Mouse (Mus musculus) G1E (cell line): Measurements from ENCODE around the gene Slc29a1. TPM values are rescaled to one million over a fixed set of nuclear protein-coding genes. Genes with fewer than 3 reads are reported as not detected.
A peak's percentile ranks its signal among the peaks of the same experiment; 100 is the strongest.
"Not testable (repeated sequence)": the region's sequence is repeated elsewhere in the genome, so short reads cannot be mapped to it uniquely, and the experiment has no call there.

Source experiments
- ATAC-seq: 2 replicates; pipeline ENCODE4 v1.8.0; 2016; ENCODE audit warnings: mild to moderate bottlenecking; ENCODE audit not compliant: insufficient number of reproducible peaks, poor library complexity, low FRiP score, severe bottlenecking; ENCODE audit errors: extremely low read depth
- DNase-seq: peaks from one replicate; pipeline ENCODE4 v3.0.0; 2012; ENCODE audit warnings: low spot score
- H3K27me3 ChIP-seq: 2 replicates; pipeline ENCODE4 v1.6.1; 2012; ENCODE audit warnings: mild to moderate bottlenecking, low read length, inconsistent platforms; ENCODE audit not compliant: insufficient read depth
- H3K36me3 ChIP-seq: replicated peaks from 2 replicates; pipeline ENCODE3; 2012; ENCODE audit warnings: mild to moderate bottlenecking, inconsistent platforms
- H3K4me1 ChIP-seq: 2 replicates; pipeline ENCODE4 v1.6.1; 2012; ENCODE audit warnings: low read depth, low read length, inconsistent platforms, mixed read lengths; ENCODE audit not compliant: insufficient read depth
- H3K4me3 ChIP-seq: 2 replicates; pipeline ENCODE4 v1.5.1; 2012; ENCODE audit warnings: low read depth, mild to moderate bottlenecking, inconsistent platforms, low read length, moderate library complexity, mixed read lengths
- H3K9me3 ChIP-seq: replicated peaks from 2 replicates; pipeline ENCODE4 v1.6.1; 2012; ENCODE audit warnings: inconsistent platforms
- CTCF ChIP-seq: IDR thresholded peaks from 2 replicates; pipeline ENCODE4 v1.5.1; 2012; ENCODE audit warnings: low read depth, low read length, inconsistent platforms, mixed read lengths
- GATA1 ChIP-seq: IDR thresholded peaks from 2 replicates; pipeline ENCODE4 v1.6.1; 2012; ENCODE audit warnings: borderline replicate concordance, low read length, inconsistent platforms, mixed read lengths
- GATA2 ChIP-seq: IDR thresholded peaks from 2 replicates; pipeline ENCODE4 v1.6.1; 2012; ENCODE audit warnings: low read depth, low read length, inconsistent platforms, borderline replicate concordance
- POLR2AphosphoS5 ChIP-seq: IDR thresholded peaks from 2 replicates; pipeline ENCODE4 v1.6.1; 2012; ENCODE audit warnings: low read depth, low read length, inconsistent platforms; ENCODE audit not compliant: insufficient replicate concordance
- TAL1 ChIP-seq: conservative IDR thresholded peaks from 2 replicates; pipeline ENCODE4 v1.6.1; 2012; ENCODE audit warnings: low read depth, low read length, inconsistent platforms, mixed read lengths
- polyA plus RNA-seq: library from polyadenylated mRNA; stranded (reverse); fragments of >175 nt; gene quantifications from 2 replicates; pipeline ENCODE4 v1.2.3, GENCODE M21; 2012
- total RNA-seq, 2 experiments: library from RNA; stranded (forward) in 1 of 2; stranded (reverse) in 1 of 2; fragments of 200-1000 nt in 1 of 2; fragments of >200 nt in 1 of 2; fragmentation: Nextera tagmentation in 1 of 2; gene quantifications; 2 replicates each; pipeline ENCODE4 v1.2.3; 2014 to 2017

Slc29a1 gene
- total and polyA plus RNA-seq, 3 experiments: 93.5 to 207 (median 116) TPM

DNA sequence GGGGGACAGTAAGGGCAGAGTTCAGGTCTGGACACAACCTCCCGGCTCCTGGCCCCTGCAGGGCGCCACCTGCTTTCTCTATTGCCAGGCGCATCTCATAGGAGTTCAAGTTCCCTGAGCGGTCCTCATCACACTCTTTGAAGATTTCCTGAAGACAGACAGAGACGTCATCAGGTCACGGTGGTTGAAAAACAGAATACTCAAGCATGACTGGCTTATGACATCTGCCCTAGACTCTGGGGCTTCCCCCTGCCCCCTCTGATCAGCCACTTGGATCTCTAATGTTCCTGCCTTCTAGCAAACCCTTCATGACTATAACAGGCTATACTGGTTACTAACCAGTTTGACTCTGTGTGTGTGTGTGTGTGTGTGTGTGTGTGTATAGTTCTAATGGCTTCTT lies 32.5 kb upstream of the Slc29a1 start:
- H3K4me3 ChIP-seq: no peak overlapping the region
- ATAC-seq: no peak
- H3K27me3 ChIP-seq: peaks cover 37% of the 10 kb centered on the region
- H3K36me3 ChIP-seq: no peaks in the 10 kb centered on the region
- peaks cover 41% of the 10 kb centered on the region for H3K4me1 ChIP-seq
- TF ChIP-seq POLR2AphosphoS5 (no peak), GATA2 (no peak)
- DNase-seq: no peak
- no peaks in the 10 kb centered on the region for H3K9me3 ChIP-seq

DNA sequence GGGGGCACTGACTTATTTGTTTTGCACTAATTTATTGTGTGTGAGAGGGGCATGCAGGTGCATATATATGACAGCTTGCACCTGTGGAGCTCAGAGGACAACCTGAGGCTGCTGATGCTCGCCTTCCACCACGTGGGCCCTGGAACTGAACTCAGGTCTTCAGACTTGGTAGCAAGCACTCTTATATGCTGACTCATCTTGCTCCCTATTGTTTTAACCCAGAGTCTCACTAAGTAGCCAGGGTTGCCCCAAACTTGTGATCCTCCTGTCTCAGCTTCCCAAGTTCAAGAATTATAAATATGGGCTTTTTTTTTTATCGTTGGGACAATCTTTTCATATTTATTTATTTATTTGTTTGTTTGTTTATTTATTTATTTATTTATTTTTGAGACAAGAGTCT lies 31.6 kb upstream of the Slc29a1 start:
- no peak overlapping the region for H3K4me3 ChIP-seq
- H3K27me3 ChIP-seq: peaks cover 34% of the 10 kb centered on the region
- DNase-seq: no peak
- no peaks in the 10 kb centered on the region for H3K9me3 ChIP-seq
- ATAC-seq: no peak
- no peaks in the 10 kb centered on the region for H3K36me3 ChIP-seq
- H3K4me1 ChIP-seq: peaks cover 50% of the 10 kb centered on the region
- no peak for TF ChIP-seq GATA1
- TF ChIP-seq GATA2: no peak
- no peak for TF ChIP-seq CTCF
- no peak for TF ChIP-seq POLR2AphosphoS5
- TF ChIP-seq TAL1: no peak

DNA sequence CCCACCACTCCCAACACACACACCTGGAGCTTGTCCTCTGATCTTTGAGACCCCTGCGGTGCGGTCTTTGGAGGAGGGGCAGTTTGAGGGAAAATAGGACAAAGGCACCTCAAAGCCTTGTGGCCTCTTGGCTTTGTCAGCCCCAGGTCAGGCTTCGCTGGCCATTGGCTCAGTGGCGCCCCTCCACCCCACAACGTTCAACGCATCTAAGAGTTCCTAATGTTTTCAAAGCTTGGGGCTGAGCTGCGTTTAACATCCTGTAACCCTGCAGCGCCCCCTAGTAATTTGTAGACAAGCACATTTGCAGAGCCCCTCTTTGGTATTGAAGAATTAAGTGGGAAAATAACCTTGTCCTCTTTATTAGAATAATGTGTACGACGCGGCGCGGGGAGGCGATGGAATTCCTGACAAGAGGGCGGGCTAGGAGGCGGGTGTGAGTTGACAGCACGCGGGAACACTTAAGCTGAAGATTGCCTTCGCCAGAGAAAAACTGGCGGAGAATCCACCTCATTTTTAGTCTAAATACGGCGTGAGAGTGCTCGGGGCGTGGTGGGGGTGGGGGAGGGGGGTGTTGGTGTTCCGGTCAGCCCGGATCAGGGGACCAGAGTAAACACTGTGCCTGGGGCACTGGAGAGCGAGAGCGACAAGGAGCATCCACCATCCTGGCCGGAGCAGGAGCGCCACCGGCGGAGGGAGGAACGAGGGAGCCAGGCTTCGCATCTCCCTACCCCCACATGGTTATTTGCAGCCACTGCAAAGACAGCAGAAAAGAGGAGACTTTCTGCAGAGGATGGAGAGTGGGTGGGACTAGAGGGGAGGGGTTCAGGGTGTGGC lies 30.7 kb upstream of the Slc29a1 start:
- Histone ChIP-seq H3K4me3 (peak overlapping the region; percentile 63; the same call in 1 of the 2 replicates), H3K27me3 (peaks cover 31% of the 10 kb centered on the region), H3K9me3 (no peaks in the 10 kb centered on the region), H3K36me3 (no peaks in the 10 kb centered on the region), H3K4me1 (peaks cover 53% of the 10 kb centered on the region)
- no peak for ATAC-seq
- DNase-seq: peak; percentile 23
- TF ChIP-seq POLR2AphosphoS5: no peak
- no peak for TF ChIP-seq GATA1
- TF ChIP-seq GATA2: no peak
- 0 out of 2 replicates have a peak, but pooled peaks have one; percentile 24 for TF ChIP-seq CTCF
- no peak for TF ChIP-seq TAL1

DNA sequence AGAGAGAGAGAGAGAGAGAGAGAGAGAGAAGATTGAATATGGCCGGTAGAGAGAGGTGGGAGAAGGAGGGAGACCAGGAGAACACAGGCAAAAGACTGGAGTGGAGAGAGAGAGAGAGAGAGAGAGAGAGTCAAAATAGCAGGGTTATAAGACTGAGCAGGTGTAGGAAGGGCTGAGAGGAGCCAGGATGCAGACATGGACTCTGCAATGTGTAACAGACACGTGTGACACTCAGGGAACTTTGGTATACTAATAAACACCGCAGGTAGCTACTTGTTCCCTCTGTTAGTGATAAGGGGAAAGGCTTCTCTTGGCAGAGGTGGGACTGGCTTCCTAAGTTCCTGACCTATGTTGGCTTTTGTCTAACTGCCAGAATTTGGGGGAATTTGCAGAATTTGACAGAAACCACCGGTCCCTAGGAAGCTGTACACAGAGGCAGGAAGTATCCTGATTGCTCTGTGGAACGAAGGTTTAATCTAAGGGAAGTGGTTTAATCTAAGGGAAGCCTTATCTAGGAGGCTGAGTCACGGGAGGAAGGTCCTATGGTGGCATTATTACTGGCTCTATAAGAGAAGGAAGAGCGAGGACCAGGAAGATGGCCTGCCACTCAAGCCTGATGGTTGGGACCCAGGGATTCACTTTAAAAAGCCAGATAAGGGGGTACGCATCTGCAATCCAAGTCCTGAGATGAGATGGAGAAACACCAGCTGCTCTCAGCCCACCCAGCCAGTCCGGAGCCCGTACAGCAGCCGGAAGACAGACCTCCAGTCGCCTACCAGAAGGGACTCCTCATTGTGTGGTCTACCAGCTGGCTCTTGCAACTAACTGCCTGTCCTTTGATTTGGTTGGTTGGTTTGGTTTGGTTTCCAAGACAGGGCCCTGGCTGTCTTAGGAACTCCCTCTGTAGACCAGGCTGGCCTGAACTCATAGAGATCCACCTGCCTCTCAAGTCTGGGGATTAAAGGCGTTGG lies 29.8 kb upstream of the Slc29a1 start:
- peaks cover 53% of the 10 kb centered on the region for H3K4me1 ChIP-seq
- peaks cover 31% of the 10 kb centered on the region for H3K27me3 ChIP-seq
- H3K4me3 ChIP-seq: no peak overlapping the region
- H3K9me3 ChIP-seq: no peaks in the 10 kb centered on the region
- ATAC-seq: no peak
- DNase-seq: no peak
- TF ChIP-seq TAL1 (no peak), GATA1 (no peak)
- H3K36me3 ChIP-seq: no peaks in the 10 kb centered on the region

DNA sequence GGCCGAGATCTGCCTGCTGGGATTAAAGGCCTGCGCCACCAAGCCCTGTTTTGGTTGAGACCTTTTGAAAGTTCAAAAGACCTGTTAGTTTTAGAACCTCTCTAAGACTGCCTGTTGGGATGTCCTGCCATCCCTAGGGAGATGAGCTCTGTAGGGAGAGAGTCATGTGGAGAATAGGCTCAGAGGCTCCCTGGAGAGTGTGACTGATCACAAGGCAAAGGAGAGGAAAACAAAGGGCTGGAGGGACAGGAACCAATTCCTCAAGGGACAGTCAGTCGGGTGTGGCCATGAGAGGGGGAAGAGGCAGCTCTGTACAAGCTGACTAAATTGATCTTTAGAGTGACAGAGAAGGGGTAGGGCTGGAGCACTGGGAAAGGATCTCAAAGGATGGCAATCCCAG lies 28.8 kb upstream of the Slc29a1 start:
- Histone ChIP-seq H3K4me3 (no peak overlapping the region), H3K4me1 (peaks cover 51% of the 10 kb centered on the region), H3K27me3 (peaks cover 25% of the 10 kb centered on the region), H3K36me3 (no peaks in the 10 kb centered on the region), H3K9me3 (no peaks in the 10 kb centered on the region)
- no peak for ATAC-seq
- TF ChIP-seq TAL1 (no peak), GATA2 (no peak)
- DNase-seq: no peak

DNA sequence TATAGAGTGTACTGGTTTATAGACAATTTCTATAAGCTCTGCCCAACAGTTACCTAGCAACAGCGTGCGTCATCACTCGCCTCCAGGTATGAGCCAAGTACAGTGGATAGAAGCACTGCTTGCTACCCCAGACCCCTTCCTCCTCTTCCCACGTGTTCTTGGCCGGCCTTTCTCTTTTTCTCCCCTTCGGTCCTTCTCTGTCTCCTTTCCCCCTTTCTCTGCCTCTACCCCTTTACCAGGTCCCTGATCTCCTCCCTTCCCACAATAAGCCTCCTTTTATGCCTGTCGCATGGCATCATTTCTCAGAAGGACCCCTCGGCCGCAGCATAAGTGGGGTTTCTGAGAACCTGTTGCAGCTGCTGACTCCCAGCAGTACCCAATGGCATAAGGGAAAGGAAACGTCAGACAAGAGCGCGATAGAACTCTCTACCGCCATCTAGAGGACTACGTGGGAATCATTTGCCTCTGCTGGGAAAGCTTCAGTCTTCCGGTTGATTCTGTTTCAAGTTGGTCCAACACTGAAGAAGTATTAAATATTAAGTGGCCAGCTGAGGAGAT lies 27.2 kb upstream of the Slc29a1 start:
- no peaks in the 10 kb centered on the region for H3K9me3 ChIP-seq
- peaks cover 51% of the 10 kb centered on the region for H3K4me1 ChIP-seq
- DNase-seq: peak; percentile 68
- H3K4me3 ChIP-seq: peak overlapping the region; percentile 24; the same call in 1 of the 2 replicates
- ATAC-seq: peak; percentile 73
- H3K27me3 ChIP-seq: peaks cover 22% of the 10 kb centered on the region
- TF ChIP-seq TAL1: no peak
- no peak for TF ChIP-seq GATA1
- TF ChIP-seq POLR2AphosphoS5: no peak
- TF ChIP-seq CTCF: peak; percentile 96
- peaks cover 4% of the 10 kb centered on the region for H3K36me3 ChIP-seq

DNA sequence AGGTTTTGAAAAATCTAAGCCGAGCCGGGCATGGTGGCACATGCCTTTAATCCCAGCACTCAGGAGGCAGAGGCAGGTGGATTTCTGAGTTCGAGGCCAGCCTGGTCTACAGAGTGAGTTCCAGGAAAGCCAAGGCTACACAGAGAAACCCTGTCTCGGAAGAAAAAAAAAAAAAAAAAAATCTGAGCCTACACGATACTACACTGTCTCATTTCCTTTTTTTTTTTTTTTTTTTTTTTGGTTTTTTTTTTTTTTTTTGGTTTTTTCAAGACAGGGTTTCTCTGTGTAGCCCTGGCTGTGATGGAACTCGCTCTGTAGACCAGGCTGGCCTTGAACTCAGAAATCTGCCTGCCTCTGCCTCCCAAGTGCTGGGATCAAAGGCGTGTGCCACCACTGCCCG lies 24.0 kb upstream of the Slc29a1 start:
- not testable (repeated sequence) for DNase-seq, H3K27me3 ChIP-seq, ATAC-seq, H3K36me3 ChIP-seq, H3K9me3 ChIP-seq, H3K4me3 ChIP-seq
- peaks cover 51% of the 10 kb centered on the region for H3K4me1 ChIP-seq
